Mouse (Mus musculus): ENCODE measurements at regions not wholly inside any gene's neighbourhood (a gene's known extent, or its start where the extent isn't known, plus 50 kb on each side); places are given as distances from the start of the nearest gene placed in this dataset.

- Histone ChIP-seq H3K27me3 (replicated peaks) (peaks cover 10% of the 10 kb centered on the region), H3K4me1 (peaks cover 4% of the 10 kb centered on the region), H3K9me3 (no peaks in the 10 kb centered on the region), H3K4me2 (no peak overlapping the region), H3K27ac (replicated peaks) (no peak overlapping the region), H3K4me3 (no peak overlapping the region), H3K36me3 (no peaks in the 10 kb centered on the region), H3K9ac (no peak overlapping the region)
- 79% methylated on average over 9 of the region's 9 CpGs for WGBS
- ATAC-seq (ENCODE audit: extremely low read depth, insufficient number of reproducible peaks, low FRiP score, low TSS enrichment): no peak
Observed at GRCm38 (mm10) chr1:59403831-59404547, 78.2 kb upstream of the Fzd7 start.

GRCm38 (mm10) chr1:59405370-59405769, 76.9 kb upstream of the Fzd7 start:
- ATAC-seq (ENCODE audit: extremely low read depth, insufficient number of reproducible peaks, low FRiP score, low TSS enrichment): no peak
- 73% methylated on average over 8 of the region's 8 CpGs for WGBS
- H3K36me3 ChIP-seq: no peaks in the 10 kb centered on the region

GRCm38 (mm10) chr1:59406741-59407306, 75.4 kb upstream of the Fzd7 start:
- H3K36me3 ChIP-seq: no peaks in the 10 kb centered on the region
- H3K27ac ChIP-seq (replicated peaks): no peak overlapping the region
- H3K27me3 ChIP-seq (replicated peaks): peaks cover 10% of the 10 kb centered on the region
- no peak for ATAC-seq (ENCODE audit: extremely low read depth, insufficient number of reproducible peaks, low FRiP score, low TSS enrichment)
- no peak overlapping the region for H3K4me3 ChIP-seq
- no peaks in the 10 kb centered on the region for H3K9me3 ChIP-seq
- 58% methylated on average over 6 of the region's 6 CpGs for WGBS
- H3K4me2 ChIP-seq: no peak overlapping the region
- H3K9ac ChIP-seq: no peak overlapping the region
- peaks cover 12% of the 10 kb centered on the region for H3K4me1 ChIP-seq

More at GRCm38 (mm10) chr1:59405370-59405769, 76.9 kb upstream of the Fzd7 start:
- no peak overlapping the region for H3K4me2 ChIP-seq
- peaks cover 12% of the 10 kb centered on the region for H3K4me1 ChIP-seq
- no peak overlapping the region for H3K9ac ChIP-seq
- H3K27ac ChIP-seq (replicated peaks): no peak overlapping the region
- H3K9me3 ChIP-seq: no peaks in the 10 kb centered on the region
- peaks cover 10% of the 10 kb centered on the region for H3K27me3 ChIP-seq (replicated peaks)
- H3K4me3 ChIP-seq: no peak overlapping the region

- Histone ChIP-seq H3K4me3 (no peak overlapping the region), H3K4me2 (peak overlapping the region; percentile 27), H3K4me1 (peaks cover 12% of the 10 kb centered on the region), H3K27me3 (replicated peaks) (peaks cover 21% of the 10 kb centered on the region), H3K9me3 (no peaks in the 10 kb centered on the region), H3K27ac (replicated peaks) (peak overlapping the region; percentile 10; the same call in 1 of the 2 replicates), H3K36me3 (no peaks in the 10 kb centered on the region), H3K9ac (no peak overlapping the region)
- no peak for ATAC-seq (ENCODE audit: extremely low read depth, insufficient number of reproducible peaks, low FRiP score, low TSS enrichment)
- 4% methylated on average over 8 of the region's 8 CpGs for WGBS
Observed at GRCm38 (mm10) chr1:59409585-59410160, 72.6 kb upstream of the Fzd7 start.

- H3K4me1 ChIP-seq: peaks cover 12% of the 10 kb centered on the region
- no peak overlapping the region for H3K9ac ChIP-seq
- no peak for ATAC-seq (ENCODE audit: extremely low read depth, insufficient number of reproducible peaks, low FRiP score, low TSS enrichment)
- 78% methylated on average over 8 of the region's 8 CpGs for WGBS
- no peak overlapping the region for H3K4me3 ChIP-seq
- H3K27me3 ChIP-seq (replicated peaks): peaks cover 17% of the 10 kb centered on the region; the same call in 1 of the 2 replicates
- H3K4me2 ChIP-seq: no peak overlapping the region
- H3K27ac ChIP-seq (replicated peaks): no peak overlapping the region
- H3K36me3 ChIP-seq: no peaks in the 10 kb centered on the region
- H3K9me3 ChIP-seq: no peaks in the 10 kb centered on the region
Observed at GRCm38 (mm10) chr1:59413264-59413663, 69.0 kb upstream of the Fzd7 start.

GRCm38 (mm10) chr1:59414401-59415210, 67.6 kb upstream of the Fzd7 start:
- Histone ChIP-seq H3K27me3 (replicated peaks) (peaks cover 21% of the 10 kb centered on the region), H3K9me3 (no peaks in the 10 kb centered on the region), H3K4me1 (peaks cover 3% of the 10 kb centered on the region), H3K27ac (replicated peaks) (no peak overlapping the region), H3K4me3 (no peak overlapping the region), H3K36me3 (no peaks in the 10 kb centered on the region), H3K4me2 (no peak overlapping the region), H3K9ac (no peak overlapping the region)
- 77% methylated on average over 13 of the region's 13 CpGs for WGBS
- ATAC-seq (ENCODE audit: extremely low read depth, insufficient number of reproducible peaks, low FRiP score, low TSS enrichment): no peak

- Histone ChIP-seq H3K9ac (no peak overlapping the region), H3K4me2 (no peak overlapping the region), H3K4me1 (no peaks in the 10 kb centered on the region), H3K4me3 (no peak overlapping the region), H3K27ac (replicated peaks) (no peak overlapping the region), H3K9me3 (no peaks in the 10 kb centered on the region), H3K27me3 (replicated peaks) (peaks cover 29% of the 10 kb centered on the region), H3K36me3 (no peaks in the 10 kb centered on the region)
- no peak for ATAC-seq (ENCODE audit: extremely low read depth, insufficient number of reproducible peaks, low FRiP score, low TSS enrichment)
- 68% methylated on average over 11 of the region's 11 CpGs for WGBS
Observed at GRCm38 (mm10) chr1:59415733-59416312, 66.4 kb upstream of the Fzd7 start.

- H3K9me3 ChIP-seq: no peaks in the 10 kb centered on the region
- H3K4me3 ChIP-seq: no peak overlapping the region
- peaks cover 37% of the 10 kb centered on the region for H3K27me3 ChIP-seq (replicated peaks)
- no peak overlapping the region for H3K27ac ChIP-seq (replicated peaks)
- H3K9ac ChIP-seq: no peak overlapping the region
- WGBS: 39% methylated on average over 1 of the region's 1 CpGs
- ATAC-seq (ENCODE audit: extremely low read depth, insufficient number of reproducible peaks, low FRiP score, low TSS enrichment): no peak
- no peak overlapping the region for H3K4me2 ChIP-seq
- no peaks in the 10 kb centered on the region for H3K4me1 ChIP-seq
- no peaks in the 10 kb centered on the region for H3K36me3 ChIP-seq
Observed at GRCm38 (mm10) chr1:59417317-59417716, 64.9 kb upstream of the Fzd7 start.

- 49% methylated on average over 3 of the region's 3 CpGs for WGBS
- no peak for ATAC-seq (ENCODE audit: extremely low read depth, insufficient number of reproducible peaks, low FRiP score, low TSS enrichment)
- no peaks in the 10 kb centered on the region for H3K9me3 ChIP-seq
- 0 out of 2 replicates have a peak, but pooled peaks cover 4% of the 10 kb centered on the region for H3K4me1 ChIP-seq
- no peak overlapping the region for H3K4me3 ChIP-seq
- H3K27ac ChIP-seq (replicated peaks): no peak overlapping the region
- H3K4me2 ChIP-seq: no peak overlapping the region
- peaks cover 37% of the 10 kb centered on the region for H3K27me3 ChIP-seq (replicated peaks)
- no peak overlapping the region for H3K9ac ChIP-seq
- no peaks in the 10 kb centered on the region for H3K36me3 ChIP-seq
Observed at GRCm38 (mm10) chr1:59417962-59418361, 64.3 kb upstream of the Fzd7 start.

- no peak overlapping the region for H3K9ac ChIP-seq
- 80% methylated on average over 9 of the region's 9 CpGs for WGBS
- no peak for ATAC-seq (ENCODE audit: extremely low read depth, insufficient number of reproducible peaks, low FRiP score, low TSS enrichment)
- H3K9me3 ChIP-seq: no peaks in the 10 kb centered on the region
- H3K4me3 ChIP-seq: no peak overlapping the region
- no peaks in the 10 kb centered on the region for H3K36me3 ChIP-seq
- H3K27ac ChIP-seq (replicated peaks): no peak overlapping the region
- H3K27me3 ChIP-seq (replicated peaks): peaks cover 42% of the 10 kb centered on the region
- H3K4me2 ChIP-seq: no peak overlapping the region
- 0 out of 2 replicates have a peak, but pooled peaks cover 6% of the 10 kb centered on the region for H3K4me1 ChIP-seq
Observed at GRCm38 (mm10) chr1:59418748-59419147, 63.5 kb upstream of the Fzd7 start.

Measured in heart, embryonic 13.5 days (tissue).